Mouse (Mus musculus): ENCODE results near the gene Slc7a1.

Gene Slc7a1

GRCm38 (mm10) chr5:148369178-148369577 is 30.5 kb downstream of the Slc7a1 start:
- in situ Hi-C loops (cut with MseI, MboI): no loop called here

DNA sequence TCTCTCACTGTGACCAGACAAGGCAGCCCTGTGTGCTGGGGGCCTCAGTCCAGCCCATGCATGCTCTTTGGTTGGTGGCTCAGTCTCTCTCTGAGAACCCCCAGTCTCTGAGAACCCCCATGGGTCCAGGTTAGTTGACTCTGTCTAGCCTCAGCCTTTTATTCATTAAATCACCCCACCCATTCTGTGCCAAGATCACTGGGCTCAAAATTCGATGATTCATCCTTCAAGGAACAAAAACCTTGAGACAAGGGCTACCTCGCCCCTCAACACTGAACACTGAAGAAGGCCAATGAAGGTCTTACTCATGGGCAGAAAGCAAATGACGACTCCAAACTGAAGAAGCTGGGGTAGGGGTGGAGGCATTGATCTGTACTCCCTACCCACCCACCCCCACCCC is 31.9 kb downstream of the Slc7a1 start:
- in situ Hi-C loops (cut with MseI, MboI): no loop called here

GRCm38 (mm10) chr5:148366455-148366854 is 33.2 kb downstream of the Slc7a1 start:
- in situ Hi-C loops (cut with MseI, MboI): no loop called here

DNA sequence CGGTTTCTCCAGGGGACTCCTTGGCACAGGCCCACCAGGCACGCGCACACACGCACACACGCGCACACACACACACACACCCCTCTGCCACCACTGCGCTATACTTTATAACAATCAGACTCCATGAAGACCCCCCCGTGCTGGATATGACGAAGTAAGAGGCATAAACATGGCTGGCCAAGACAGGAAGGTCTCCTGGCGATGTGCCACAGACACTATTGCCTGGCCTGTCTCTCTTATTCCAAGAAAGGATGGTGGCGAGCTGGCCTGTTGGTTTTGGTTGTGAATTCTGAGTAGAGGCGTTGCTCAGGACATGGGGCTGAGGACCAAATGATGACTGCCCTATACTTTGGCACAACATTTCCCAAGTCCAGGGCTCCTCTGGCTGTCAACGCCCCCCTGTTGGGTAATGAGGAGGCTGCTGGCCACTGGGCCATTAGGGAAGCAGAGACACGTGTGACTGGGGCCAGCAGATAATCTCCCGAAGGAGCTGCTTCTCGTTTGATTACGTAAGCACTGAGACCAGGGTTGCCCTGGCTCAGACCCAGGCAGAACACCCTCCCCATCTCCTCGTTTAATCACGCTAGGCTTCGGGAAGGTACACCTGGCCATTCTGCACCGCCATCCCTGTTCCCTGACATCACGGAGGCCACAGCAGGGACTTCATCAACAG is 36.1 kb downstream of the Slc7a1 start:
- in situ Hi-C loops (cut with MseI, MboI): no loop called here

DNA sequence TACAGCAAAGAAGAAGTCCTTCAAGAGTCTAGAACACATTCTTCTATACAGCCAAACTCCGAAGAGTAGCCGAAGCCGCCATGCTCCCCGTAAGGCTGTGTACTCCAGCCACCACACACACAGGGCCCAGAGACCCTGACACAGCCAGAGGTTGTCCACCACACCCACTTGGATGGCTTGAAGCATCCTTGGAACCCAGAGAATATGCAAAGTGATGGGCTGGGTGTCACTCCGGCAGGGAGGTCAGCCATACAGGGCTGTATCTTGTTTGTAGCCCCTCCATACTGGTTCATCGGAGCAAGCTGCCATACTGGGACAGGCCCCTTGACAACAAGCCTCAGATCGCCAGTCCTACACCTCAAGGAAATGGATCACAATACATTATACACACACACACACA is 37.4 kb downstream of the Slc7a1 start:
- in situ Hi-C loops (cut with MseI, MboI): no loop called here

GRCm38 (mm10) chr5:148361759-148362010 is 38.0 kb downstream of the Slc7a1 start:
- in situ Hi-C loops (cut with MseI, MboI): no loop called here

- in situ Hi-C loops (cut with MseI, MboI): no loop called here
Observed at GRCm38 (mm10) chr5:148360922-148361758, 38.6 kb downstream of the Slc7a1 start.

GRCm38 (mm10) chr5:148359131-148359530 is 40.6 kb downstream of the Slc7a1 start:
- in situ Hi-C loops (cut with MseI, MboI): no loop called here

GRCm38 (mm10) chr5:148357168-148357567 is 42.5 kb downstream of the Slc7a1 start:
- in situ Hi-C loops (cut with MseI, MboI): no loop called here

DNA sequence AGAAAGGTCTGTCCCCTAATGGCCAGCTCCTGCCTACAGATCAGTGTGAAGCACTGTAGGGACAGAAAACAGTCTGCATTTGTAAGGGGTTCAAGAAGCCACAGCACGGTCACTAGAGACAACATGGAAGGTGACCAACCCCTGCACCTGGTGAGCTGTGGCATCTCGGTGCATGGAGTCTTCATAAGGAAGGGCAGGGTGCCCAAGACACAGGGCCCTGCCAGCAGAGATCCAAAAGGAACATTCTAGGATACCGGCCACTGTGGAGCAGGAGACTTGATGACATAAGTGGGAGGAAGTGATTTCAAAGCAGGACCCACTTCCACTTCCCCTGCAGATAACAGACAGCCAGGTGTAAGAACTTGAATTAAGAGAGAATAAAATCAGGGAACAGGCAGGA is 43.9 kb downstream of the Slc7a1 start:
- in situ Hi-C loops (cut with MseI, MboI): no loop called here

DNA sequence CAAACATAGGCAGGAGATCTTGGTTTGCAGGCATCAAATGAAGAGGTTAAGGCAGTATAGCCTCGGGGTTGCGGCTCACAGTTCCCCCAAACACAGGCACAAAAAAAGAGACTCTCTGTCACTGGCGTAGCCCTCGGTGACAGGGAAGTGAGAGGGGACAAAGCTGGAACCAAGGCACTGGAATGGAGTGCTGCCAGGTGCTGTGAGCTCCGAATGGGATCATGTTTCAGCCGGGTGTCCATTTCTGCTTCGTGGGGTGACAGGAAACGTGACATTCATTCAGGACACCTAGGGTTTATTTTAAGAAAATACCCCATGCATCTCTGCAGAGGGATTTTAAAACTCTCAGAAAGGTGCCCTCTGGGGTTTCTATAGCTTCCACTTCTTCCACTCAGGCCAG is 45.2 kb downstream of the Slc7a1 start:
- in situ Hi-C loops (cut with MseI, MboI): no loop called here

DNA sequence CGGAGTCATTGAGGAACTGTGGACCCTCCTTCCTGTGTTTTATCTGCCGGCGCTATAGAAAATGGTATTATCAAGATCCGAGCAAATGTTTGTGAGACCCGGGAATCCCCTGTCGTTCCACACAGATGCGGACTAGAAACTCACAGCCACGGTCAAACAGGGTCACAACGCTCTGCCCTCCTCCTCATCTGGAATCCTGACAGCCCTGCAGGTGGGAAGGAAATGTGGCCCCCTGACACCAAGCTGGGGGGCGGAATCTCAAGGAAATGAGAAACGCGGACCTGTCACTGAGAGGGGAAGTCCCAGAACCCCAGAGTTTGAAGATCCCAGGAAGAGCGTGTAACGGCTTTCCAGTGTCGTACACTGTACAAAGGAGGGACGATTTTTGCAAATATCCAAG is 46.3 kb downstream of the Slc7a1 start:
- in situ Hi-C loops (cut with MseI, MboI): no loop called here

DNA sequence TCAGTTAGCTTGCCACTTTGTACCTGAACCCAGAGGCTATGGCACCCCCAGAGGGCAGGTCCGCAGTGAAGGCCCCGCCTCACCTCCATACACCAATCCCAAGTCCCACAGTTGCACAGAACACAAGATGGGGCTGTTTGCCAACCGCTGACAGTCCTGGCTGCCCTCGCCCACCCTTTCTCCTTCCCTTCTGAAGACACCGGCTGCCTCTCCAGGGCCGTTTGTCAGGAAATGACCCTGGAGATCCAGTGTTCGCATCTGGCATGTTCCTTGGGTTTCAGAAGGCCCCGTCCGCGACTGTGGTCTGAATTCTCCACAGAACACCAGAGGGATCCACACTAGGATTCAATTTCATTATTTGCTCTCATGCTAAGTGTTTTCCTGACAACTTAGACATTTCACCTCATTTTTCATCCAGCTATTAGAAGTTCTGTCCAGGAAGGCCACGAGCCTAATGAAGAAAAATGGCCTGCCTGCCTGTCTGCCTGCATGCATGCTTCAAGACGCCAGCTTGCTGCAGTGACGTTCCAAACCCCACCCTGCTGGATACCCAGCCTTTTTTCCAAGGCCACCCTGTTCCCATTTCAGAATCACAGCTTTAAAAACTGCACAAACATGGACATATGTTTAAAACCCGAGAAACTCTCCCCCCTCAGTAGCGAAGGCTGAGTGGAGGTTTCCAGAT is 50.2 kb downstream of the Slc7a1 start:
- in situ Hi-C loops (cut with MseI, MboI): no loop called here

GRCm38 (mm10) chr5:148348153-148348552 is 51.6 kb downstream of the Slc7a1 start:
- in situ Hi-C loops (cut with MseI, MboI): no loop called here

DNA sequence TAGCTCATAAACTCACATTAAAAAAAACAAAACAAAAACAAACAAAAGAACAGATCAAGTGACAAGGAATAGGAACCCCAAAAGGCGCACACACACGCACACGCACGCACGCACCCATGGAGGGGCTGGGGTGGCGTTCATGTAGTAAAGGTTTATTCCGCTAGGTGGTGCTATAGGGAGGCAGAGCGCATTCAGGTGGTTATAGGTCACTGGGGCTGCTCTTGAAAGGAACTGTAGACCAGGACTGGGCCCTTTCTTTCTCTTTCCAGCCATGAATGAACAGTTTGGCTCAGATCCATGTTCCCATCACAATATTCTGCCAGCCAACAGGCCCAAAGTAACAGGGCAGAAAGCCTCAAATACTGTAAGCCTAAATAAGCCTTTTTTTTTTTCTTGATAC is 53.2 kb downstream of the Slc7a1 start:
- in situ Hi-C loops (cut with MseI, MboI): no loop called here

DNA sequence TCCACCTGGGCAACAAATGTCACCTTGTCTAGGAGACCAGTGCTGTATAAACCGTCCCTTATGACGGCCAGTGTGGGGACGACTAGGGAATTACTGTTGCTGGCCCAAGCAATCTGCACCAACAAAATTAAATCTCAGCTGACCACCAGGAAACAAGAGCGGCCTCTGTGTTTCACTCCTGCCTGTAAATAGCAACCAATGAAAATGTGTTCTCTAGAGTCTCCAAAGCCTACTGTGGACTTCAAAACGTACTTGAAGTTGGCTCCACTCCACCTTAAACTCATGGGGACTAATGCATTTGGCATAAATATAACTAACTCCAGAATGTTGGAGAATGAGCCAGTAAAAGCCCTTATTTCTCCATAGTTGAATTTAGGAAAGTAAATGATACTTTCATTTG is 55.3 kb downstream of the Slc7a1 start:
- in situ Hi-C loops (cut with MseI, MboI): no loop called here

DNA sequence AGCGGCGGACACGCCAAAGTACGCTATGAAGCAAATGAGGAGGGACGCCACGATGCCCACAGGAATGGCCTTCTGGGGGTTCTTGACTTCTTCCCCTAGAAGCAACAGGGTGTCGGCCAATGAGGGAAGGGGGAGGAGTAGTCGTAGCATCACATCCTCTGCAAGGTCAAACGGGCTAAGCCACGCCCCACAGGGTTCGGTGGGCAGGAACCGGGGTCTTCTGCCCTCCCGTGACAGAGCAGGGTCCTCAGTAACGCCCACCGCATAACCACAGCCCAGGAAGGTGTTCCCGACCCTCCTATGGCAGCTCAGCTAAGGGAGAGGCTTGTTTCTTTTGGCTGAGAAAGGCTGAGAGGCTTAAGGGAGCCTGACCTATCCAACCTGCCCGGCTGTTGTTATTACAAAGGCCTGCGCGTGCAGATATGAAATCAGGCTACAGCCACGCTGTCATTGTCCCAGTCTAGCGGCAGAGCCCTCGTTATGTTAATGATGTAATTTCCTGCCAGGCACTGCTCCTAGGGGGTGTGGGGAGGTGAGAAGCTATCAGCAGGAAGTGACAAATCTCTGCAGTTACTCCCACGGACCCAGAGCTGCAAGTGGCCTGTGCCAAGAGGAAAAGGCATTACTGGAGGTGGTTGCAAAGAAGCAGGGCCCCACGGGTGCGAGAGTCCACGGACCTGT is 57.5 kb downstream of the Slc7a1 start:
- in situ Hi-C loops (cut with MseI, MboI): no loop called here

GRCm38 (mm10) chr5:148339126-148339525 is 60.6 kb downstream of the Slc7a1 start:
- in situ Hi-C loops (cut with MseI, MboI): no loop called here

DNA sequence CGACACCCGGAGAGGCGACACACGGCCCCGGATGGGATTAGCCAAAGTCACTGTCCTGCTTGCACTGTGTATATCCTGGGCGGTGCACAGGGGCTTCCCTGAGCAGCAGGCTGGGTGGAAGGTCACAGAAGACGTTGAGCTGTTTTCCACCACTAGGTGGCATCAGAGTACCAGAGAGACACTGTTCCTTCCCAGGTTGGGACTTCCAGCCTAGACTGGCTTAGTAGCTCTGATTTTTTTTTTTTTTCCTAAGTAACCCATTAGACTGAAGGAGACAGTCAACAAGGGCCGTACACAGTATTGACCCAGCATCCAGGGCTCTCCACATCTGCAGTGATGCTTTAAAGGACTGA is 67.1 kb downstream of the Slc7a1 start:
- in situ Hi-C loops (cut with MseI, MboI): loop anchor here (5.0 kb wide), 2 partner anchors 115 to 120 kb away; no protein-coding TSS in a partner anchor

DNA sequence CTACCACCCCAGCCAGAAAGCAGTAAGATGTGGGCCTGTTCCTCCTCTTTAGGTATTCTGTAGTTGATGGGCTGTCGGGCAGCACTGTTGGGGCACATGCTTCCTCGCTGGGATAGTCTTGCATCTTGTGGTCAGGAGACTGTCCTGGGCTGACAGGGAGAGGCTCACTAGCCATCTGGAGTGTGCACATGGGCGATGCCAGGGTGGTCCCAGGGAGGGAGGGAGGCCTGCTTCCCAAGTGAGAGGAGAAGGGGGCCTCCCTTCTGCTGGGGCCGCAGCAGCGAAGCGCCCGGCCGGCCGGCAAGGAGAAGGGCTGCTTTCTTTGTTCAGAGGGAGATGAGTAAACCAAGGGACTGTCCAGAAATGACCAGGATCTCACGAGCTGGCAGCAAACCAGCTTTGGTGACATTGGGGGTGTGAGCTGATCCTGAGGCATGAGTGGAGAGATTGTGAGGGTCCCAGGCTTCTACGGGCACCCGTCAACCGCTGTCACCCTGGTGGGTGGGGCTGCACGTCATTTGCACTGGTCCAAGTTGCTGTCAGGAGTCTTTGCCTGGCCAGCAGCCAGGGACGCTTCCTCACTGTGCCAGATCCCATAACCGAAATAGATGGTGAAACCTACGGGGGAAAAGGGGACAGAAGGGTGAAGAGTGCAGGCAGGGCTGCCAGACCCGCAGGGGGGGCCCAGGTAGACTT is 67.6 kb downstream of the Slc7a1 start:
- in situ Hi-C loops (cut with MseI, MboI): loop anchor here (5.0 kb wide), 2 partner anchors 115 to 120 kb away; no protein-coding TSS in a partner anchor

GRCm38 (mm10) chr5:148331229-148331776 is 68.4 kb downstream of the Slc7a1 start:
- in situ Hi-C loops (cut with MseI, MboI): loop anchor here (5.0 kb wide), 2 partner anchors 116 to 121 kb away; no protein-coding TSS in a partner anchor

Measured in mouse trophoblast stem cell (cell line).